In genomic region chr5:140321756-140322575, GRCm38 (mm10) we compare ENCODE assay signal across 8 mouse cellular contexts. TPM values are rescaled to one million over a fixed set of nuclear protein-coding genes. Genes with fewer than 3 reads are reported as not detected.
A peak's percentile ranks its signal among the peaks of the same experiment; 100 is the strongest.
DNase-seq lines count a peak whose midpoint lies in the region; ATAC-seq and TF ChIP-seq lines count a peak whose summit lies in the region.

No protein-coding gene starts in this region.

- no peaks in the 10 kb centered on the region for H3K9me3 ChIP-seq in embryonic facial prominence, embryonic 13.5 days
- H3K9me3 ChIP-seq in intestine, embryonic 16.5 days (ENCODE audit: control insufficient read depth, low read length) = no peaks in the 10 kb centered on the region
- no peaks in the 10 kb centered on the region for H3K9me3 ChIP-seq in midbrain, embryonic 15.5 days

- peak overlapping the region; percentile 71 for H3K4me2 ChIP-seq in embryonic facial prominence, embryonic 13.5 days
- H3K4me2 ChIP-seq in intestine, embryonic 16.5 days (ENCODE audit: low read depth, low read length) = peak overlapping the region; percentile 62
- H3K4me2 ChIP-seq in midbrain, embryonic 15.5 days = peak overlapping the region; percentile 70

- WGBS in cerebellum, adult 2 months = 2% methylated on average over 17 of the region's 17 CpGs
- under 1% methylated on average over 17 of the region's 17 CpGs for WGBS in embryonic facial prominence, embryonic 13.5 days
- WGBS in intestine, embryonic 16.5 days = 1% methylated on average over 17 of the region's 17 CpGs
- WGBS in midbrain, embryonic 15.5 days = under 1% methylated on average over 17 of the region's 17 CpGs

- H3K36me3 ChIP-seq in embryonic facial prominence, embryonic 13.5 days = peaks cover 9% of the 10 kb centered on the region
- H3K36me3 ChIP-seq in intestine, embryonic 16.5 days (ENCODE audit: control insufficient read depth, insufficient read depth, low read length) = no peaks in the 10 kb centered on the region
- H3K36me3 ChIP-seq in midbrain, embryonic 15.5 days (replicated peaks) = no peaks in the 10 kb centered on the region

- no peaks in the 10 kb centered on the region for H3K4me1 ChIP-seq in cerebellum, adult 2 months (ENCODE audit: control insufficient read depth, insufficient read depth, low read length)
- H3K4me1 ChIP-seq in embryonic facial prominence, embryonic 13.5 days = peaks cover 14% of the 10 kb centered on the region
- H3K4me1 ChIP-seq in intestine, embryonic 16.5 days (ENCODE audit: control insufficient read depth, insufficient read depth, low read length) = peaks cover 6% of the 10 kb centered on the region; the same call in 1 of the 2 replicates
- H3K4me1 ChIP-seq in midbrain, embryonic 15.5 days = peaks cover 18% of the 10 kb centered on the region

- DNase-seq in cerebellum, adult 2 months = no peak
- DNase-seq in cerebellum, adult 8-10 months = no peak
- DNase-seq in CD4-positive, CD25-positive, alpha-beta regulatory T cell, adult 2 months (ENCODE audit: low read depth, low spot score) = peak; percentile 38
- no peak for DNase-seq in left cerebral cortex, adult 18-20 months (ENCODE audit: low spot score in 2 of 2)
- no peak for DNase-seq in frontal cortex, adult 2 months (ENCODE audit: extremely low spot score in 1 of 2, low spot score in 1 of 2)

- ATAC-seq in embryonic facial prominence, embryonic 13.5 days (ENCODE audit: insufficient number of reproducible peaks, insufficient read depth, low FRiP score, low TSS enrichment, low read depth) = no peak
- peak; percentile 32 for ATAC-seq in intestine, embryonic 16.5 days
- ATAC-seq in midbrain, embryonic 15.5 days (replicated peaks) = peak; percentile 37; the same call in 1 of the 2 replicates

- no peaks in the 10 kb centered on the region for H3K27me3 ChIP-seq in cerebellum, adult 2 months (ENCODE audit: control insufficient read depth, insufficient read depth, low read length)
- H3K27me3 ChIP-seq in embryonic facial prominence, embryonic 13.5 days = no peaks in the 10 kb centered on the region
- H3K27me3 ChIP-seq in intestine, embryonic 16.5 days (replicated peaks; ENCODE audit: control insufficient read depth, insufficient read depth, low read length) = no peaks in the 10 kb centered on the region
- no peaks in the 10 kb centered on the region for H3K27me3 ChIP-seq in midbrain, embryonic 15.5 days (replicated peaks)

- H3K4me3 ChIP-seq in cerebellum, adult 2 months (replicated peaks; ENCODE audit: insufficient read depth, low read depth, low read length) = peak overlapping the region; percentile 98
- H3K4me3 ChIP-seq in embryonic facial prominence, embryonic 13.5 days = peak overlapping the region; percentile 95
- peak overlapping the region; percentile 96 for H3K4me3 ChIP-seq in intestine, embryonic 16.5 days (ENCODE audit: low read length)
- H3K4me3 ChIP-seq in midbrain, embryonic 15.5 days = peak overlapping the region; percentile 98

- TF ChIP-seq CTCF in cerebellum, adult 2 months (IDR thresholded peaks at IDR 0.05; ENCODE audit: borderline replicate concordance, insufficient read depth, low read depth, low read length) = no peak

- peak overlapping the region; percentile 99 for H3K9ac ChIP-seq in embryonic facial prominence, embryonic 13.5 days
- H3K9ac ChIP-seq in intestine, embryonic 16.5 days (ENCODE audit: low read depth, low read length) = peak overlapping the region; percentile 98
- peak overlapping the region; percentile 99 for H3K9ac ChIP-seq in midbrain, embryonic 15.5 days

- TF ChIP-seq POLR2A in cerebellum, adult 2 months (IDR thresholded peaks at IDR 0.05; ENCODE audit: borderline replicate concordance, insufficient read depth, low read length) = no peak

- peak overlapping the region; percentile 41; the same call in 1 of the 2 replicates for H3K27ac ChIP-seq in cerebellum, adult 2 months (ENCODE audit: insufficient read depth, low read length)
- peak overlapping the region; percentile 89 for H3K27ac ChIP-seq in embryonic facial prominence, embryonic 13.5 days
- peak overlapping the region; percentile 68 for H3K27ac ChIP-seq in intestine, embryonic 16.5 days (ENCODE audit: low read length)
- H3K27ac ChIP-seq in midbrain, embryonic 15.5 days = peak overlapping the region; percentile 83

RNA-seq across cellular contexts. Expression of gene Nudt1, which starts 0.5 kb away (rescaled TPM):
- polyA plus RNA-seq in cerebellum, adult 2 months (2012; rRNA removed) = 10.0 and 11.5 TPM in 2 replicates
- 43.4 and 50.1 TPM in 2 replicates for polyA plus RNA-seq in embryonic facial prominence, embryonic 13.5 days (2015; fragmentation: Nextera tagmentation; extraction: Ambion mirVana)
- 48.6 and 48.8 TPM in 2 replicates for polyA plus RNA-seq in intestine, embryonic 16.5 days (2015; fragmentation: Nextera tagmentation; extraction: Ambion mirVana)
- polyA plus RNA-seq in midbrain, embryonic 15.5 days (2015; fragmentation: Nextera tagmentation; extraction: Ambion mirVana) = 22.3 and 23.4 TPM in 2 replicates
- total RNA-seq in left cerebral cortex, adult 18-20 months (2021) = 1 to 10 TPM; 6.5 to 7.8 TPM
- 11.3 and 12.0 TPM in 2 replicates for polyA plus RNA-seq in frontal cortex, adult 2 months (2012; rRNA removed)

RNA-seq across cellular contexts. Expression of gene Mad1l1, which starts 0.6 kb away (rescaled TPM):
- polyA plus RNA-seq in cerebellum, adult 2 months (2012; rRNA removed) = 25.3 and 25.5 TPM in 2 replicates
- 55.5 and 58.1 TPM in 2 replicates for polyA plus RNA-seq in embryonic facial prominence, embryonic 13.5 days (2015; fragmentation: Nextera tagmentation; extraction: Ambion mirVana)
- 31.4 and 34.1 TPM in 2 replicates for polyA plus RNA-seq in intestine, embryonic 16.5 days (2015; fragmentation: Nextera tagmentation; extraction: Ambion mirVana)
- polyA plus RNA-seq in midbrain, embryonic 15.5 days (2015; fragmentation: Nextera tagmentation; extraction: Ambion mirVana) = 35.4 and 37.2 TPM in 2 replicates
- 10 to 100 TPM; 14.3 to 19.3 TPM for total RNA-seq in left cerebral cortex, adult 18-20 months (2021)
- polyA plus RNA-seq in frontal cortex, adult 2 months (2012; rRNA removed) = 16.4 and 17.9 TPM in 2 replicates

RNA-seq across cellular contexts. Expression of gene Mrm2, which starts 9.7 kb away (rescaled TPM):
- polyA plus RNA-seq in cerebellum, adult 2 months (2012; rRNA removed) = 14.2 and 17.7 TPM in 2 replicates
- 22.6 and 26.3 TPM in 2 replicates for polyA plus RNA-seq in embryonic facial prominence, embryonic 13.5 days (2015; fragmentation: Nextera tagmentation; extraction: Ambion mirVana)
- 18.3 and 19.6 TPM in 2 replicates for polyA plus RNA-seq in intestine, embryonic 16.5 days (2015; fragmentation: Nextera tagmentation; extraction: Ambion mirVana)
- polyA plus RNA-seq in midbrain, embryonic 15.5 days (2015; fragmentation: Nextera tagmentation; extraction: Ambion mirVana) = 21.8 and 21.9 TPM in 2 replicates
- 10 to 100 TPM in 1 of 2 experiments, 1 to 10 TPM in 1; 9.5 to 12.2 TPM for total RNA-seq in left cerebral cortex, adult 18-20 months (2021)
- polyA plus RNA-seq in frontal cortex, adult 2 months (2012; rRNA removed) = 12.3 and 13.7 TPM in 2 replicates
